Mouse (Mus musculus): ENCODE data around the gene Fam71e1. TPM values are rescaled to one million over a fixed set of nuclear protein-coding genes. Genes with fewer than 3 reads are reported as not detected.

The Fam71e1 gene
- total and polyA plus RNA-seq, 3 experiments, result 1.2 to 2.0 TPM; not detected in 1

DNA sequence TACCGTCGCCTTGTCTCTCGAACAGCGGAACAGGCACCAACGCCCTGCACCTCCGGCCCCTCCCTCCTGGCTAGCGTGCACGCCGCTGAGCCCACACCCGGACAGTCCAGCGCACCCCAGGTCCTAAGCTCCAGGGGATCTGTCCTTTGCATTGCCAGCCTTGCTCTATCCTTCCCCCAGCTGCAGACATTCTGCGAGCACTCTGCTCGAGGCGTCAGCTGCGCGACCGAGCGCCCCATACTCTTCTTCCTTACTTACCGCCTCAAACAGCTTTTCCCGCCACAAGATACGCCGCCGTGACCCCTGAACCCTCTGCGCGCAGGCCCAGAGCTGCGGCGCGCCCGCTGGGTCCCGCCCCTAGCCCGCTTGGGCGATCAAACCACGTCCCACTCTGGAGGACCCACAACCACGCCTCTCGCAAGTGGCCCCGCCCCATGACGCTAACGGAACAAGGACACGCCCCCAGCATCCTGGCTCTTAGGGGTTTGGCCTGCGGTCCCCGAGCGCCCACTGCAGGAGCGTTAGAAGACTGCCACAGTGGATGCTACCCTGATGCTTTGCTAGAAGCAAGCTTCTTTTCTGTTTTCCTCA is 52.2 kb downstream of the Fam71e1 start, which contains the start of gene Pold1 (continued):
- TF ChIP-seq ZC3H11A (IDR thresholded peaks at IDR 0.05; ENCODE audit: low read depth, low read length), result peak; percentile 31; the same call in 1 of the 2 replicates
- TF ChIP-seq SMC3 (IDR thresholded peaks at IDR 0.05; ENCODE audit: low read depth, low read length), result peak; percentile 56
- no peak for TF ChIP-seq ZNF384 (IDR thresholded peaks at IDR 0.05; ENCODE audit: low read depth, low read length)
- TF ChIP-seq BHLHE40 (IDR thresholded peaks at IDR 0.05; ENCODE audit: borderline replicate concordance, low read depth, low read length), result no peak
- no peak; the same call in 1 of the 2 replicates for TF ChIP-seq KAT2A (conservative IDR thresholded peaks at IDR 0.05; ENCODE audit: low read depth, low read length)
- TF ChIP-seq E2F4 (IDR thresholded peaks at IDR 0.05; ENCODE audit: borderline replicate concordance, low read depth, low read length), result peak; percentile 92; the same call in 1 of the 2 replicates
- TF ChIP-seq RCOR1 (IDR thresholded peaks at IDR 0.05; ENCODE audit: low read depth, low read length), result no peak
- 0 out of 2 replicates have a peak, but pooled peaks have one; percentile 22 for TF ChIP-seq ETS1 (IDR thresholded peaks at IDR 0.05; ENCODE audit: low read depth, low read length)
- no peak for TF ChIP-seq MAFK (IDR thresholded peaks at IDR 0.05; ENCODE audit: borderline replicate concordance, low read depth, low read length)
- peak; percentile 71 to 85 (median 82) for TF ChIP-seq CTCF (IDR thresholded peaks at IDR 0.05 in 2 of 3, conservative IDR thresholded peaks at IDR 0.05 in 1 of 3; ENCODE audit: control insufficient read depth in 1 of 3, insufficient read depth in 1 of 3, low read depth in 2 of 3, low read length in 3 of 3, poor library complexity in 1 of 3, severe bottlenecking in 1 of 3)
- no peak for TF ChIP-seq USF2 (IDR thresholded peaks at IDR 0.05; ENCODE audit: borderline replicate concordance in 1 of 2, insufficient read depth in 1 of 2, low read depth in 1 of 2, low read length in 2 of 2)
- TF ChIP-seq GATA1 (IDR thresholded peaks at IDR 0.05; ENCODE audit: low read depth, low read length), result no peak
- peak; percentile 80; the same call in 1 of the 2 replicates for TF ChIP-seq MAZ (IDR thresholded peaks at IDR 0.05; ENCODE audit: low read depth, low read length)
- TF ChIP-seq JUND (IDR thresholded peaks at IDR 0.05; ENCODE audit: low read depth, low read length), result no peak
- TF ChIP-seq CHD2 (IDR thresholded peaks at IDR 0.05; ENCODE audit: low read length), result no peak
- no peak for TF ChIP-seq ZKSCAN1 (IDR thresholded peaks at IDR 0.05; ENCODE audit: low read depth, low read length)
- TF ChIP-seq ELF1 (IDR thresholded peaks at IDR 0.05; ENCODE audit: low read depth, low read length), result peak; percentile 74

DNA sequence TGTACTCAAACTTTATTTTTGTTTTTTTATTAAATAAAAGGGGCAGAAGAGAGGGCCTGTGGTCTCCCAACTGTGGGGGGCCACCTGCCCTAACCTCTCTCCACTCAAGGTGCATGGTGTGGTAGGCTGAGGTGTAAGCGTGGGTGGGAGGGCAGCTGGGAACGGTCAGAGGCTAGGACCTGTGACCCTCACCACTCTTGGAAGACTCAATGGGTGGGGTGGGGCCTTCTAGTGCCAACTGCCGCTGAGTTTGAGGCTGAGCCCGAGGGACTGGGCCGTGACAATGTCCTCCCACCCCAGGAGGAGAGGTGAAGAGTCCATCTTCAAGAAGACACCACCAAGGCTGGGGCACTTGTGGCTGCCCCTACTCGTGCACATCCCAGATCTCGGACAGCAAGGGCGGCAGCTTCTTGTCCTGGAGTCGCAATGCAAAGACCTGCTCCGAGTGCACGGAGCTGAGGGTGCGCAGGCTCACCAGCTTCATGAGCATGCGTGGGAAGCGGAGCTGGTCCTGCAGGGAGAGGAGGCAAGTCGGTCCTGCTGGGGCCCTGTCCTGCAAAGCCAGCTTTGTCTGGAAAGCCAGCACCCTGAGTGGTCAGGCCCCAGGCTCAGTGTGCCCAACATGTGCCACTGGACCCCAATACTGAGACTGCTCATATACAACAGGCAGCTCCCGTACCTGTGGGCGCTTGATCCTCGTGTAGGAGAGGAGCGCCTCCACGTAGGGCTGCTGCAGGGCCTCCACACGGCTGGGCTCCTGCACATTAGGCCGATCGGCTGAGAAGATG is 53.4 kb downstream of the Fam71e1 start:
- Histone ChIP-seq H3K9ac (ENCODE audit: control insufficient read depth, low read depth, low read length, poor library complexity, severe bottlenecking) (no peak overlapping the region), H3K36me3 (ENCODE audit: control insufficient read depth in 1 of 2, insufficient read depth in 2 of 2, low read length in 2 of 2) (no peaks in the 10 kb centered on the region; a peak in 2 of 4 replicates), H3K4me1 (ENCODE audit: control insufficient read depth in 1 of 2, insufficient read depth in 2 of 2, low read length in 2 of 2) (peaks cover 0 to 19% of the 10 kb centered on the region in 2 experiments; a peak in 3 of 4 replicates), H3K27ac (ENCODE audit: control insufficient read depth, low read depth, low read length) (no peak overlapping the region), H3K79me2 (ENCODE audit: control insufficient read depth, insufficient read depth, low read length, poor library complexity) (peaks cover 31% of the 10 kb centered on the region), H3K27me3 (ENCODE audit: control insufficient read depth in 1 of 2, insufficient read depth in 2 of 2, low read length in 2 of 2) (no peaks in the 10 kb centered on the region), H3K4me3 (ENCODE audit: control insufficient read depth in 1 of 2, insufficient read depth in 1 of 2, low read depth in 2 of 2, low read length in 2 of 2) (no peak overlapping the region), H3K9me3 (replicated peaks; ENCODE audit: insufficient read depth, low read length) (no peaks in the 10 kb centered on the region)
- TF ChIP-seq CTCF (IDR thresholded peaks at IDR 0.05 in 2 of 3, conservative IDR thresholded peaks at IDR 0.05 in 1 of 3; ENCODE audit: control insufficient read depth in 1 of 3, insufficient read depth in 1 of 3, low read depth in 2 of 3, low read length in 3 of 3, poor library complexity in 1 of 3, severe bottlenecking in 1 of 3) (no peak), E2F4 (IDR thresholded peaks at IDR 0.05; ENCODE audit: borderline replicate concordance, low read depth, low read length) (no peak), ZC3H11A (IDR thresholded peaks at IDR 0.05; ENCODE audit: low read depth, low read length) (no peak), TAL1 (IDR thresholded peaks at IDR 0.05; ENCODE audit: low read length) (no peak), MYC (IDR thresholded peaks at IDR 0.05; ENCODE audit: low read depth, low read length) (no peak)
- DNase-seq (ENCODE audit: low read depth, low spot score), result no peak
